Mouse (Mus musculus) thymus, postnatal 10 days (tissue): ENCODE results near the gene Cyp2d34.

Experiments used
- DNase-seq, 2 experiments: peaks; one replicate each; pipeline ENCODE4 v3.0.0; 2021; ENCODE audit warnings: low spot score in 2 of 2

The Cyp2d34 gene

GRCm38 (mm10) chr15:82620531-82621202 is at the start of gene Cyp2d34:
Gene Cyp2d34 (minus strand): TSS chr15:82620946.
- no peak for DNase-seq

GRCm38 (mm10) chr15:82656346-82656745 is 35.6 kb upstream of the Cyp2d34 start:
- no peak for DNase-seq

GRCm38 (mm10) chr15:82644371-82644770 is 23.6 kb upstream of the Cyp2d34 start:
- no peak for DNase-seq

- DNase-seq = no peak
Observed at GRCm38 (mm10) chr15:82643771-82644170, 23.0 kb upstream of the Cyp2d34 start.

GRCm38 (mm10) chr15:82642771-82643170 is 22.0 kb upstream of the Cyp2d34 start:
- no peak for DNase-seq

- DNase-seq = no peak
Observed at GRCm38 (mm10) chr15:82641921-82642320, 21.2 kb upstream of the Cyp2d34 start.

GRCm38 (mm10) chr15:82641390-82641789 is 20.6 kb upstream of the Cyp2d34 start:
- DNase-seq = no peak

GRCm38 (mm10) chr15:82640201-82640600 is 19.5 kb upstream of the Cyp2d34 start:
- no peak for DNase-seq

- no peak for DNase-seq
Observed at GRCm38 (mm10) chr15:82637130-82638075, 16.7 kb upstream of the Cyp2d34 start.

GRCm38 (mm10) chr15:82634976-82635375 is 14.2 kb upstream of the Cyp2d34 start:
- DNase-seq = no peak

- no peak for DNase-seq
Observed at GRCm38 (mm10) chr15:82621993-82622392, 1.2 kb upstream of the Cyp2d34 start.

- no peak for DNase-seq
Observed at GRCm38 (mm10) chr15:82618362-82619020, 2.3 kb downstream of the Cyp2d34 start.

GRCm38 (mm10) chr15:82582621-82583020 is 38.1 kb downstream of the Cyp2d34 start:
- no peak for DNase-seq

GRCm38 (mm10) chr15:82579071-82579470 is 41.7 kb downstream of the Cyp2d34 start:
- no peak for DNase-seq

- DNase-seq = no peak
Observed at GRCm38 (mm10) chr15:82572856-82573255, 47.9 kb downstream of the Cyp2d34 start.
